15 mouse cellular contexts compared by ENCODE assay signal in genomic region chr2:121323041-121323440, GRCm38 (mm10). TPM values are rescaled to one million over a fixed set of nuclear protein-coding genes. Genes with fewer than 3 reads are reported as not detected.
"Had no signal": no experiment of that assay in that cellular context is flagged by ENCODE, and none has a peak within 500 bp of the region (broad histone marks: within the 10 kb centered on the region; RNA-seq: fewer than 3 reads in every experiment).

No protein-coding gene starts in this region.

- DNase-seq: kidney, postnatal 14 days; layer of hippocampus, postnatal 36 days; lung, embryonic 14.5 days; lung, postnatal 14 days; midbrain, embryonic 14.5 days; retina, postnatal 1 day; right cerebral cortex, postnatal 4 days; spleen, adult 18-20 months; thymus, adult 18-20 months; thymus, postnatal 14 days had no signal

- ATAC-seq: liver, embryonic 12.5 days had no signal

- H3K27ac ChIP-seq: kidney, embryonic 15.5 days; limb, embryonic 15.5 days; liver, embryonic 12.5 days; midbrain, embryonic 10.5 days had no signal

- H3K36me3 ChIP-seq: liver, embryonic 12.5 days had no signal

- H3K9me3 ChIP-seq: kidney, embryonic 15.5 days; limb, embryonic 15.5 days; liver, embryonic 12.5 days; midbrain, embryonic 10.5 days had no signal

- H3K27me3 ChIP-seq: kidney, embryonic 15.5 days; limb, embryonic 15.5 days; liver, embryonic 12.5 days had no signal

- H3K4me1 ChIP-seq: kidney, embryonic 15.5 days; limb, embryonic 15.5 days; liver, embryonic 12.5 days; midbrain, embryonic 10.5 days had no signal

- H3K4me3 ChIP-seq: kidney, embryonic 15.5 days; limb, embryonic 15.5 days; liver, embryonic 12.5 days; midbrain, embryonic 10.5 days; myocyte had no signal

RNA-seq across cellular contexts. Expression of gene Ckmt1, which starts 34.5 kb away (rescaled TPM):
- polyA plus RNA-seq: liver, embryonic 12.5 days; myocyte had no signal
